Mouse (Mus musculus): ENCODE results near the gene Cnppd1. TPM values are rescaled to one million over a fixed set of nuclear protein-coding genes. Genes with fewer than 3 reads are reported as not detected.

The Cnppd1 gene
- polyA plus RNA-seq, 1 experiment from 2014 or later = 66.7 TPM

Other genes starting within 250 kb of the Cnppd1 start
- gene Cryba2, start 249.6 kb downstream of the Cnppd1 start, polyA plus RNA-seq (2015; fragmentation: Nextera tagmentation; extraction: Ambion mirVana) = 0.64 and 1.9 TPM in 2 replicates
- gene Cfap65, start 207.1 kb downstream of the Cnppd1 start, polyA plus RNA-seq (2015; fragmentation: Nextera tagmentation; extraction: Ambion mirVana) = 0.24 and 0.42 TPM in 2 replicates
- gene Ihh, start 191.0 kb downstream of the Cnppd1 start, polyA plus RNA-seq (2015; fragmentation: Nextera tagmentation; extraction: Ambion mirVana) = 0.13 and 0.26 TPM in 2 replicates
- gene Nhej1, start 17.5 kb downstream of the Cnppd1 start, polyA plus RNA-seq (2015; fragmentation: Nextera tagmentation; extraction: Ambion mirVana) = 8.6 and 8.7 TPM in 2 replicates
- not detected in 2 replicates for gene Slc23a3, start 8.8 kb downstream of the Cnppd1 start, polyA plus RNA-seq (2015; fragmentation: Nextera tagmentation; extraction: Ambion mirVana)
- gene Retreg2, start 67 bp upstream of the Cnppd1 start, polyA plus RNA-seq (2015; fragmentation: Nextera tagmentation; extraction: Ambion mirVana) = 99.4 and 109 TPM in 2 replicates
- 37.8 and 39.2 TPM in 2 replicates for gene Zfand2b, start 25.9 kb upstream of the Cnppd1 start, polyA plus RNA-seq (2015; fragmentation: Nextera tagmentation; extraction: Ambion mirVana)
- gene Abcb6, start 37.7 kb upstream of the Cnppd1 start, polyA plus RNA-seq (2015; fragmentation: Nextera tagmentation; extraction: Ambion mirVana) = 37.8 and 38.3 TPM in 2 replicates
- gene Ankzf1, start 49.4 kb upstream of the Cnppd1 start, polyA plus RNA-seq (2015; fragmentation: Nextera tagmentation; extraction: Ambion mirVana) = 23.9 and 27.5 TPM in 2 replicates
- gene Atg9a, start 49.5 kb upstream of the Cnppd1 start, polyA plus RNA-seq (2015; fragmentation: Nextera tagmentation; extraction: Ambion mirVana) = 39.8 and 43.1 TPM in 2 replicates
- gene Glb1l, start 68.1 kb upstream of the Cnppd1 start, polyA plus RNA-seq (2015; fragmentation: Nextera tagmentation; extraction: Ambion mirVana) = 24.3 and 24.9 TPM in 2 replicates
- 137 and 152 TPM in 2 replicates for gene Stk16, start 68.1 kb upstream of the Cnppd1 start, polyA plus RNA-seq (2015; fragmentation: Nextera tagmentation; extraction: Ambion mirVana)
- 3.9 and 5.3 TPM in 2 replicates for gene Tuba4a, start 77.2 kb upstream of the Cnppd1 start, polyA plus RNA-seq (2015; fragmentation: Nextera tagmentation; extraction: Ambion mirVana)
- not detected in 2 replicates for gene A630095N17Rik, start 89.4 kb upstream of the Cnppd1 start, polyA plus RNA-seq (2015; fragmentation: Nextera tagmentation; extraction: Ambion mirVana)
- gene Dnajb2, start 93.7 kb upstream of the Cnppd1 start, polyA plus RNA-seq (2015; fragmentation: Nextera tagmentation; extraction: Ambion mirVana) = 47.6 and 56.7 TPM in 2 replicates
- 11.1 and 14.0 TPM in 2 replicates for gene Ptprn, start 121.8 kb upstream of the Cnppd1 start, polyA plus RNA-seq (2015; fragmentation: Nextera tagmentation; extraction: Ambion mirVana)
- gene Resp18, start 135.7 kb upstream of the Cnppd1 start, polyA plus RNA-seq (2015; fragmentation: Nextera tagmentation; extraction: Ambion mirVana) = 97.4 and 99.9 TPM in 2 replicates
- gene Dnpep, start 175.3 kb upstream of the Cnppd1 start, polyA plus RNA-seq (2015; fragmentation: Nextera tagmentation; extraction: Ambion mirVana) = 155 and 161 TPM in 2 replicates
- 0.84 and 1.1 TPM in 2 replicates for gene Des, start 217.6 kb upstream of the Cnppd1 start, polyA plus RNA-seq (2015; fragmentation: Nextera tagmentation; extraction: Ambion mirVana)
- 11.2 and 12.8 TPM in 2 replicates for gene Speg, start 232.6 kb upstream of the Cnppd1 start, polyA plus RNA-seq (2015; fragmentation: Nextera tagmentation; extraction: Ambion mirVana)

Data from midbrain, embryonic 13.5 days (tissue).